Mouse (Mus musculus): ENCODE measurements at regions not wholly inside any gene's neighbourhood (a gene's known extent, or its start where the extent isn't known, plus 50 kb on each side); places are given as distances from the start of the nearest gene placed in this dataset.

DNA sequence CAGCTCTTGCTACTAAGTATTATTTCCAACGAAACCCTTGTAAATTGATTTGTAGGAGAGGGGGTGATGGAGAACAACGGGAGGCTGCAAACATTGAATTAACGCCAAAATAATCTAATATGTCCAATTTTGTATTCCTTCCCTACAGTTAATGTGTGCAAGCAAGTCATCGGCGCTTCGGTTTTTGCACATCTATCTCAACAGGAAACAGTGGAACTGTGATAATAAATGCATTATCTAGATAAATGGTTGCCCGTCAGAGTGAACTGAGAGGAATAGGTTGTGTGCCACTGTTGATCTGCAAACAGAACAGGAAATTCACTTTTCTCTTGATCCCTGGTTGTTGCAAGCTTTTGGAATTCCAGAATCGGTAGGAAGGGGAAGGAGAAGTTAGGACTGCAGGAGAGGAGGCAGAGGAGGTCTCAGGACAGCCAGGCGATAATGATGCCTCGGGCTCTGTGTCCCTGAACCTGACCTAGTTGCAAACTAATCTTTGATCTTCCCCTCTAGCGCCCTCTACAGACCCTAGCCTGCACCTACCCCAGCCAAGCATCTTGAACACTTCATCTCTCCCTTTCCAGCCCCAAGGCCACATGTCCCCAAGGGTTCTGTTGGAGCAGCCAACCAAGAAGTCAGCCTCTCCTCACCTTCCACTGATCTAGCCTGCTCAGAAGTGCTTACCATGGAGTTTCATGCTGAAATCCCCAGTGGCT is 221.8 kb upstream of the Hs6st1 start:
- DNase-seq (ENCODE audit: low spot score) (no peak), ATAC-seq (replicated peaks; ENCODE audit: insufficient number of reproducible peaks, low FRiP score, low TSS enrichment, low read depth) (no peak)
- H3K27me3 ChIP-seq (ENCODE audit: control insufficient read depth, insufficient read depth, low read length) = no peaks in the 10 kb centered on the region
- no peak overlapping the region for H3K4me3 ChIP-seq (ENCODE audit: low read depth, low read length)
- no peaks in the 10 kb centered on the region for H3K36me3 ChIP-seq (replicated peaks; ENCODE audit: control insufficient read depth, insufficient read depth, low read depth, low read length)
- no peak overlapping the region for H3K4me2 ChIP-seq (ENCODE audit: low read depth, low read length)
- no peak overlapping the region for H3K9ac ChIP-seq (replicated peaks; ENCODE audit: low read length)
- H3K4me1 ChIP-seq (ENCODE audit: control insufficient read depth, insufficient read depth, low read length) = no peaks in the 10 kb centered on the region
- 67% methylated on average over 11 of the region's 11 CpGs for WGBS
- no peaks in the 10 kb centered on the region for H3K9me3 ChIP-seq (replicated peaks; ENCODE audit: control insufficient read depth, low read length)
- H3K27ac ChIP-seq (replicated peaks; ENCODE audit: low read depth, low read length) = no peak overlapping the region

DNA sequence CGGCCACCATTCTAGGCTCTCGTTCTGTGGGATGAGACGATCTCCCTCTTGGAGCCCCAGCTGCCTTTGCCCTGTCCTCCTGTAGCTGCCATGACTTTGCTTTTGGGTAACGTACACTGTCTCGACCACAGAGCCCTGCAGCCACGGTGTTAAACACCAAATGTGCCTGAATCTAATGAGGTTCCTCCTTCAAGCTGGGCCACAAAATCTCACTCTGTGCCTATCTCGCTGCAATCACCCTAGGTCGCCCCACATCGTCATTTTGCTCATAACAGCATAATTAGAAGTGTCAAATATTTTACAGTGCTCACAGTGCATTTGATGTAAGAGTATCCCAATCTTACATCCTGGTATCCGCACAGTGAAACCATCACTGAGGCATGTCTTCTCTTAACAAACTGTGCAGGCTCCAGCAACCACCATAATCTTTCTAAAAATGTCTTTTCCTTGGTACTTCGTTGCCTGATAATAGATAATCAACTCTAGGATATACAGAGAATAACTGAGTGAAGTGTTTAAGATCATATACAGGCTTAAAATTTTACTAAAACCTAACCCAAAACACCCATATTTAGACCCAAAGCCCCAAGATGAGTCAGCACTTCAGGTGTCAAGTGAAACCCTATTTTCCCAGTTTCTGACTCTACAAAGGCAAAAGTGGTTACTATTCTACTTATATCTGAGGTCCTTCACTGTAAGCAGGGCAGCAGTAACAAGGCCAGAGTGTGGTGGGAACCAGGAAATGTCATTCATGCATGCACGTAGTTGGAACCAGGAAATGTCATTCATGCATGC is 219.8 kb upstream of the Hs6st1 start:
- Histone ChIP-seq H3K36me3 (replicated peaks; ENCODE audit: control insufficient read depth, insufficient read depth, low read depth, low read length) (no peaks in the 10 kb centered on the region), H3K4me3 (ENCODE audit: low read depth, low read length) (no peak overlapping the region), H3K27ac (replicated peaks; ENCODE audit: low read depth, low read length) (no peak overlapping the region), H3K27me3 (ENCODE audit: control insufficient read depth, insufficient read depth, low read length) (no peaks in the 10 kb centered on the region), H3K9me3 (replicated peaks; ENCODE audit: control insufficient read depth, low read length) (no peaks in the 10 kb centered on the region), H3K4me1 (ENCODE audit: control insufficient read depth, insufficient read depth, low read length) (no peaks in the 10 kb centered on the region), H3K9ac (replicated peaks; ENCODE audit: low read length) (no peak overlapping the region), H3K4me2 (ENCODE audit: low read depth, low read length) (no peak overlapping the region)
- DNase-seq (ENCODE audit: low spot score) (no peak), ATAC-seq (replicated peaks; ENCODE audit: insufficient number of reproducible peaks, low FRiP score, low TSS enrichment, low read depth) (no peak)
- 85% methylated on average over 12 of the region's 12 CpGs for WGBS

DNA sequence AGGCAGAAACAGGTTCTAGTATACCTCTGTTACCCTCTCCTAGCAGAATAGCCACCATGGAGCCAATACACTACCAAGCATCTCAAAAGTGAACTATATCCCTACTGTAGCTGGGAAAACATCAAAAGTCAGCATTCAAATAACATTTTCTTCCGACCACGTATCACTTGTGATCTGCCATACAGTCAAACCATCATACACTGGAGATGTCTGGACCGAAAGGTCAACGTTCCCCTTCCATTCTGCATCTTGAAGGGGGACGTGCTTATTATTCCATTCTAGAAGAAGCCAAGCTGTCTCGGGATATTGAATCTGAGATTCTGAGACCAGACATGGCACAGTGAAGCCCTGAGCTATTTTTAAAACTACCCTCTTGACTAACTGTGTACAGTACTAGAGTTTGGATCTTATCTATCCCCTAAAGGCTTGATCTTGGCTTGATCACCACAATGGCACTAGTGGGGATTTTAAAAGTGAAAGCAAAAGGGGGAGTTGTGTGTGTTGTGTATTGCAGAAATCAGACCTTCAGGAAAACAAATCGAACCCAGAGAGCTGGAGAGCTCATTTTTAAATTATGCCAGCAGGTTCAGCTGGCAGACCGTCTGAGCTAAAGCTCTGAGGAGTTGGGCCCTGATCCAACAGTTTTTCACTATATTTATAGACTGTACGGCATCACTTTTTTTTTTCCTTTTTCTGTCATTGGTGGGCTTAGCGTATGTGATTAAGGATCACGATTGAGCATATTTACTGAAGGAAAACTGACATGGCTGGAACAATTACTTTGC is 218.6 kb upstream of the Hs6st1 start:
- Histone ChIP-seq H3K27me3 (ENCODE audit: control insufficient read depth, insufficient read depth, low read length) (no peaks in the 10 kb centered on the region), H3K27ac (replicated peaks; ENCODE audit: low read depth, low read length) (no peak overlapping the region), H3K9me3 (replicated peaks; ENCODE audit: control insufficient read depth, low read length) (no peaks in the 10 kb centered on the region), H3K4me3 (ENCODE audit: low read depth, low read length) (no peak overlapping the region), H3K9ac (replicated peaks; ENCODE audit: low read length) (no peak overlapping the region), H3K4me2 (ENCODE audit: low read depth, low read length) (no peak overlapping the region), H3K36me3 (replicated peaks; ENCODE audit: control insufficient read depth, insufficient read depth, low read depth, low read length) (no peaks in the 10 kb centered on the region), H3K4me1 (ENCODE audit: control insufficient read depth, insufficient read depth, low read length) (no peaks in the 10 kb centered on the region)
- no peak for ATAC-seq (replicated peaks; ENCODE audit: insufficient number of reproducible peaks, low FRiP score, low TSS enrichment, low read depth)
- DNase-seq (ENCODE audit: low spot score) = no peak
- WGBS = 87% methylated on average over 11 of the region's 11 CpGs

DNA sequence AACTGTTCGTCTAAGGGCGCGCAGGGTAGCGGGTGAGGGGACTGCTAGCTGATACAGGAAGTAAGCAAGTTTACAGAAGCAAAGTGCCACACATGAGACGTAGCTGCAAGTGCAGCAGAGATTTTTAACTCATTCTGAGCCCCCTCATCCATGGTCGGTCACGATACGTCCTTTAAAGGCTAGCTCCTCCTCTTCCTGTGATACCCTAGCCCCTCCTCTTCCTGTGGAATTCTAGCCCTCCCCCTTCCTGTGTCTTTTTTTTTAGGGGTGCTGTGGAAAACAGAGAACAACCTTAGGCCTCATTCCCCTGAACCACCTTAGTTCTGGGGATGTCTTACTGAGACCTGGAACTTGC is 218.0 kb upstream of the Hs6st1 start:
- H3K4me1 ChIP-seq (ENCODE audit: control insufficient read depth, insufficient read depth, low read length) = no peaks in the 10 kb centered on the region
- ATAC-seq (replicated peaks; ENCODE audit: insufficient number of reproducible peaks, low FRiP score, low TSS enrichment, low read depth) (no peak), DNase-seq (ENCODE audit: low spot score) (no peak)
- H3K4me3 ChIP-seq (ENCODE audit: low read depth, low read length) = no peak overlapping the region
- H3K4me2 ChIP-seq (ENCODE audit: low read depth, low read length) = no peak overlapping the region
- no peaks in the 10 kb centered on the region for H3K36me3 ChIP-seq (replicated peaks; ENCODE audit: control insufficient read depth, insufficient read depth, low read depth, low read length)
- no peaks in the 10 kb centered on the region for H3K9me3 ChIP-seq (replicated peaks; ENCODE audit: control insufficient read depth, low read length)
- no peak overlapping the region for H3K27ac ChIP-seq (replicated peaks; ENCODE audit: low read depth, low read length)
- H3K27me3 ChIP-seq (ENCODE audit: control insufficient read depth, insufficient read depth, low read length) = no peaks in the 10 kb centered on the region
- H3K9ac ChIP-seq (replicated peaks; ENCODE audit: low read length) = no peak overlapping the region
- 84% methylated on average over 8 of the region's 8 CpGs for WGBS

DNA sequence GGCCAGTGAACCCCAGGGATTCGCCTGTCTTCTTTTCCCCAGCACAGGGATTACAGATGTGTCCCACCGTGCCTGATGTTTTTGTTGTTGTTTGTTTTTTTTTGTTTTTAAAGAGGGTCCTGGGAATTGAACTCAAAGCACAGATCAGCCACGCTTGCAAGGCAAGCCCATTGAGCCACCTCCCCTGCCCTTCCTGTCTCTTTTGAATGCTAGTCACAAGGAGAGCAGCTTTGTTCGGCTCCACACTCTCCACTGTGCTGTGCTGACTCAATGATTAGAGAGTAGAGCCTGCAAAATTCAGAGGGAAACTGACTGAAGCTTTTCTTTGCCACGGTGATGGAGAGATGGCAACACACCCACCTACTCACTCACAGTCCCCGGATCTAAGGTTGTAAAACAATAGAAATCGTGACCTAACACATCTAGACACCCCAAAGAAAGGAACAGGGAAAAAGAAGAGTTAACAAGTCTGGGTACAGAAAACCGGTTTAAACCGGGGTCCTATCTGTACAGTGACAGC is 217.6 kb upstream of the Hs6st1 start:
- Histone ChIP-seq H3K9ac (replicated peaks; ENCODE audit: low read length) (no peak overlapping the region), H3K4me1 (ENCODE audit: control insufficient read depth, insufficient read depth, low read length) (no peaks in the 10 kb centered on the region), H3K4me3 (ENCODE audit: low read depth, low read length) (no peak overlapping the region), H3K9me3 (replicated peaks; ENCODE audit: control insufficient read depth, low read length) (no peaks in the 10 kb centered on the region), H3K36me3 (replicated peaks; ENCODE audit: control insufficient read depth, insufficient read depth, low read depth, low read length) (no peaks in the 10 kb centered on the region), H3K4me2 (ENCODE audit: low read depth, low read length) (no peak overlapping the region), H3K27ac (replicated peaks; ENCODE audit: low read depth, low read length) (no peak overlapping the region), H3K27me3 (ENCODE audit: control insufficient read depth, insufficient read depth, low read length) (no peaks in the 10 kb centered on the region)
- ATAC-seq (replicated peaks; ENCODE audit: insufficient number of reproducible peaks, low FRiP score, low TSS enrichment, low read depth) = no peak
- DNase-seq (ENCODE audit: low spot score) = no peak
- WGBS = 73% methylated on average over 9 of the region's 9 CpGs

DNA sequence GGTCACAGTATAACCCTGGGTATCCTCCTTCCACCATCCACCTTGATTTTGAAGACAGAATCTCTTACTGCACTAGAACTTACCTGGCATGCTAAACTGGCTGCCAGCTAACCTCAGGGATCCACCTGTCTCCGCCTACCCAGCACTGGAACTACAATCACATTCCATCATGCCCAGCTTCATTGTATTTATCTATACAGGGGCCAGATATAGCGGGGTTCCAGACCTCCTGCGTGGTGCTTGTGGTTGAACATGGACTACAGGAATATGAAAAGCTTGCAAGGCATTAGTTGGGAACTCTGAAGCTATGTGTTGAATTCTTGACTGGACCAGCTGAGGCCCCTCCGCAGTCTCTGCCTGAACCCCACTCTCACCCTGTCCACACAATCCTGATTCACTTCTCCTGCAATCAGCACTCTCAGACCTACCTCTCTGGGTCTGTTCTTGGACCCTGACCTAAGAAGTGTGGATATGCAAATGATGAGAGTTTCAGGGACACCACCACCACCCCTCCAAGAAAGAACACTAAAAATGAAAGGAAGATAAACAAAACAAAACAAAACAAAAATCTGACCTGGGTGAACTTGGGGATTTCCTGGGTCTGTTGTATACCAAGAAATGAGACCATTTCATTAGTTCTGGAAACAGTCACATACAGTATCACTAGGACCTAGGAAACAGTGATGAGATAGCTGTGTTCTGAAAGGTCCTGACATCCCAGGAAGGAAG is 216.4 kb upstream of the Hs6st1 start:
- H3K27me3 ChIP-seq (ENCODE audit: control insufficient read depth, insufficient read depth, low read length) = no peaks in the 10 kb centered on the region
- H3K4me3 ChIP-seq (ENCODE audit: low read depth, low read length) = no peak overlapping the region
- H3K27ac ChIP-seq (replicated peaks; ENCODE audit: low read depth, low read length) = no peak overlapping the region
- H3K36me3 ChIP-seq (replicated peaks; ENCODE audit: control insufficient read depth, insufficient read depth, low read depth, low read length) = no peaks in the 10 kb centered on the region
- no peak for ATAC-seq (replicated peaks; ENCODE audit: insufficient number of reproducible peaks, low FRiP score, low TSS enrichment, low read depth)
- H3K9ac ChIP-seq (replicated peaks; ENCODE audit: low read length) = no peak overlapping the region
- 90% methylated on average over 4 of the region's 4 CpGs for WGBS
- no peak for DNase-seq (ENCODE audit: low spot score)
- H3K9me3 ChIP-seq (replicated peaks; ENCODE audit: control insufficient read depth, low read length) = no peaks in the 10 kb centered on the region
- no peaks in the 10 kb centered on the region for H3K4me1 ChIP-seq (ENCODE audit: control insufficient read depth, insufficient read depth, low read length)
- no peak overlapping the region for H3K4me2 ChIP-seq (ENCODE audit: low read depth, low read length)

DNA sequence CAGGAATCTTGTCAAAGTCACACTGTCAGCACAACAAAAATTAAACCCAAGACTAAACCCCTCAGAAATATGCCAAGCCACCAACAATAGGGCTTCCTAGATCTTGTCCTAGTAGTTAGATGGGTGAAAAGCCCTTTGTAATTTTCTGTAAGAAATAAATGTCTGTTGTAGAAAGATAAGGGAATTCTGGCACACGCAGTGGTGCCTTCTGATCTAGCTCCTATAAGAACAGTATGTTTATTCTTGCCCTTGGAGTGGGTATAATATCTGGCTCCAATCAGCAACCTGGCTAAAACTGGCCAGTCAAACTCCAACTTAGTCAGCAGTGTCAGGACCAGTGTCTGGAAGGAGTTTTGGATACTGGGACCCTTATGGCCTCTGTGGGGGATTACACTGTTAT is 215.2 kb upstream of the Hs6st1 start:
- no peaks in the 10 kb centered on the region for H3K9me3 ChIP-seq (replicated peaks; ENCODE audit: control insufficient read depth, low read length)
- no peak overlapping the region for H3K9ac ChIP-seq (replicated peaks; ENCODE audit: low read length)
- no peaks in the 10 kb centered on the region for H3K36me3 ChIP-seq (replicated peaks; ENCODE audit: control insufficient read depth, insufficient read depth, low read depth, low read length)
- no peak overlapping the region for H3K4me2 ChIP-seq (ENCODE audit: low read depth, low read length)
- no peaks in the 10 kb centered on the region for H3K27me3 ChIP-seq (ENCODE audit: control insufficient read depth, insufficient read depth, low read length)
- H3K4me1 ChIP-seq (ENCODE audit: control insufficient read depth, insufficient read depth, low read length) = no peaks in the 10 kb centered on the region
- WGBS = 89% methylated on average over 1 of the region's 1 CpGs
- H3K27ac ChIP-seq (replicated peaks; ENCODE audit: low read depth, low read length) = no peak overlapping the region
- H3K4me3 ChIP-seq (ENCODE audit: low read depth, low read length) = no peak overlapping the region
- DNase-seq (ENCODE audit: low spot score) (no peak), ATAC-seq (replicated peaks; ENCODE audit: insufficient number of reproducible peaks, low FRiP score, low TSS enrichment, low read depth) (no peak)
